Mouse (Mus musculus): ENCODE data around the gene Vps26b. TPM values are rescaled to one million over a fixed set of nuclear protein-coding genes. Genes with fewer than 3 reads are reported as not detected.
A peak's percentile ranks its signal among the peaks of the same experiment; 100 is the strongest.

Gene Vps26b
- total and polyA plus RNA-seq, 2 experiments from 2014 or later: 74.3 to 141 TPM

GRCm38 (mm10) chr9:26977754-26978153, 52.1 kb downstream of the Vps26b start:
- Histone ChIP-seq H3K9ac (replicated peaks; ENCODE audit: low read length) (no peak overlapping the region), H3K27me3 (ENCODE audit: insufficient read depth, low read length) (no peaks in the 10 kb centered on the region), H3K4me3 (ENCODE audit: low read length) (no peak overlapping the region), H3K27ac (no peak overlapping the region), H3K4me1 (ENCODE audit: insufficient read depth, low read length) (no peaks in the 10 kb centered on the region), H3K4me2 (ENCODE audit: low read depth, low read length) (no peak overlapping the region), H3K9me3 (ENCODE audit: low read length) (no peaks in the 10 kb centered on the region), H3K36me3 (ENCODE audit: insufficient read depth, low read length) (peaks cover 37% of the 10 kb centered on the region; the same call in 1 of the 2 replicates)
- TF ChIP-seq CTCF (IDR thresholded peaks at IDR 0.05; ENCODE audit: low read depth): peak; percentile 32
- DNase-seq (ENCODE audit: low spot score) (peak; percentile 25), ATAC-seq (no peak)
- WGBS: 87% methylated on average over 9 of the region's 9 CpGs

Other genes starting within 250 kb of the Vps26b start
- 1.9 and 7.4 TPM in 2 replicates for gene Glb1l2, start 223.6 kb downstream of the Vps26b start, total RNA-seq (2014; rRNA removed)
- gene Glb1l2, start 223.6 kb downstream of the Vps26b start, polyA plus RNA-seq (2015; fragmentation: Nextera tagmentation; extraction: Ambion mirVana): 2.6 and 3.1 TPM in 2 replicates
- gene Glb1l3, start 169.2 kb downstream of the Vps26b start, total RNA-seq (2014; rRNA removed): not detected in 2 replicates
- gene Glb1l3, start 169.2 kb downstream of the Vps26b start, polyA plus RNA-seq (2015; fragmentation: Nextera tagmentation; extraction: Ambion mirVana): 0.39 TPM in 1 of 2 replicates, not detected in the other
- gene Gm1110, start 107.0 kb downstream of the Vps26b start, total RNA-seq (2014; rRNA removed): 0.11 and 0.16 TPM in 2 replicates
- 0.61 and 0.81 TPM in 2 replicates for gene Gm1110, start 107.0 kb downstream of the Vps26b start, polyA plus RNA-seq (2015; fragmentation: Nextera tagmentation; extraction: Ambion mirVana)
- gene Acad8, start 30.5 kb downstream of the Vps26b start, total RNA-seq (2014; rRNA removed): 12.7 and 24.0 TPM in 2 replicates
- 29.4 and 32.5 TPM in 2 replicates for gene Acad8, start 30.5 kb downstream of the Vps26b start, polyA plus RNA-seq (2015; fragmentation: Nextera tagmentation; extraction: Ambion mirVana)
- gene Thyn1, start 30.4 kb downstream of the Vps26b start, total RNA-seq (2014; rRNA removed): 35.3 and 36.9 TPM in 2 replicates
- 147 and 148 TPM in 2 replicates for gene Thyn1, start 30.4 kb downstream of the Vps26b start, polyA plus RNA-seq (2015; fragmentation: Nextera tagmentation; extraction: Ambion mirVana)
- 21.3 and 22.3 TPM in 2 replicates for gene Ncapd3, start 110 bp upstream of the Vps26b start, total RNA-seq (2014; rRNA removed)
- gene Ncapd3, start 110 bp upstream of the Vps26b start, polyA plus RNA-seq (2015; fragmentation: Nextera tagmentation; extraction: Ambion mirVana): 6.9 and 7.4 TPM in 2 replicates
- gene Jam3, start 125.4 kb upstream of the Vps26b start, total RNA-seq (2014; rRNA removed): 33.8 and 37.6 TPM in 2 replicates
- 28.9 and 32.6 TPM in 2 replicates for gene Jam3, start 125.4 kb upstream of the Vps26b start, polyA plus RNA-seq (2015; fragmentation: Nextera tagmentation; extraction: Ambion mirVana)